Mouse (Mus musculus) intestine, embryonic 16.5 days (tissue): ENCODE results near the gene 6030458C11Rik. TPM values are rescaled to one million over a fixed set of nuclear protein-coding genes. Genes with fewer than 3 reads are reported as not detected.
A peak's percentile ranks its signal among the peaks of the same experiment; 100 is the strongest.

Experiments
- ATAC-seq: fragments of 200-750 bp; cut with Nextera tagmentation; 2 replicates; pipeline ENCODE4 v1.8.0; 2017; ENCODE audit warnings: moderate TSS enrichment, moderate library complexity
- H3K27ac ChIP-seq: fragments of 300-500 bp; sonication (generic); 2 replicates; pipeline ENCODE4 v1.5.1; 2014; ENCODE audit warnings: mild to moderate bottlenecking, low read length
- H3K27me3 ChIP-seq: fragments of 300-500 bp; sonication (generic); replicated peaks from 2 replicates; pipeline ENCODE4 v1.6.1; 2014; ENCODE audit warnings: low read length, control low read depth, mixed read lengths; ENCODE audit not compliant: control insufficient read depth, insufficient read depth
- H3K36me3 ChIP-seq: fragments of 300-500 bp; sonication (generic); 2 replicates; pipeline ENCODE4 v1.6.1; 2014; ENCODE audit warnings: low read length, control low read depth; ENCODE audit not compliant: control insufficient read depth, insufficient read depth
- H3K4me1 ChIP-seq: fragments of 300-500 bp; sonication (generic); 2 replicates; pipeline ENCODE4 v1.6.1; 2014; ENCODE audit warnings: low read length, control low read depth, mixed read lengths; ENCODE audit not compliant: control insufficient read depth, insufficient read depth
- H3K4me2 ChIP-seq: fragments of 300-500 bp; sonication (generic); 2 replicates; pipeline ENCODE4 v1.6.1; 2014; ENCODE audit warnings: low read depth, low read length, control low read depth
- H3K4me3 ChIP-seq: fragments of 300-500 bp; sonication (generic); 2 replicates; pipeline ENCODE4 v1.5.1; 2014; ENCODE audit warnings: mild to moderate bottlenecking, low read length
- H3K9ac ChIP-seq: fragments of 300-500 bp; sonication (generic); 2 replicates; pipeline ENCODE4 v1.6.1; 2014; ENCODE audit warnings: low read depth, low read length
- H3K9me3 ChIP-seq: fragments of 300-500 bp; sonication (generic); 2 replicates; pipeline ENCODE4 v1.6.1; 2016; ENCODE audit warnings: low read length, control low read depth; ENCODE audit not compliant: control insufficient read depth
- WGBS: fragments of 180-500 bp; shearing (Covaris S2); extraction: QIAGEN DNeasy Blood & Tissue Kit; methylation state at CpG from one replicate; pipeline ENCODE4 v1.1.7; 2014; 5-methylcytosine and 5-hydroxymethylcytosine counted together
- polyA plus RNA-seq: library from polyadenylated mRNA; unstranded; fragments of >200 nt; fragmentation: Nextera tagmentation; extraction: Ambion mirVana; gene quantifications from 2 replicates; pipeline ENCODE4 v1.2.1, GENCODE M21; 2015

Gene 6030458C11Rik
- polyA plus RNA-seq: 22.6 and 28.9 TPM in 2 replicates

DNA sequence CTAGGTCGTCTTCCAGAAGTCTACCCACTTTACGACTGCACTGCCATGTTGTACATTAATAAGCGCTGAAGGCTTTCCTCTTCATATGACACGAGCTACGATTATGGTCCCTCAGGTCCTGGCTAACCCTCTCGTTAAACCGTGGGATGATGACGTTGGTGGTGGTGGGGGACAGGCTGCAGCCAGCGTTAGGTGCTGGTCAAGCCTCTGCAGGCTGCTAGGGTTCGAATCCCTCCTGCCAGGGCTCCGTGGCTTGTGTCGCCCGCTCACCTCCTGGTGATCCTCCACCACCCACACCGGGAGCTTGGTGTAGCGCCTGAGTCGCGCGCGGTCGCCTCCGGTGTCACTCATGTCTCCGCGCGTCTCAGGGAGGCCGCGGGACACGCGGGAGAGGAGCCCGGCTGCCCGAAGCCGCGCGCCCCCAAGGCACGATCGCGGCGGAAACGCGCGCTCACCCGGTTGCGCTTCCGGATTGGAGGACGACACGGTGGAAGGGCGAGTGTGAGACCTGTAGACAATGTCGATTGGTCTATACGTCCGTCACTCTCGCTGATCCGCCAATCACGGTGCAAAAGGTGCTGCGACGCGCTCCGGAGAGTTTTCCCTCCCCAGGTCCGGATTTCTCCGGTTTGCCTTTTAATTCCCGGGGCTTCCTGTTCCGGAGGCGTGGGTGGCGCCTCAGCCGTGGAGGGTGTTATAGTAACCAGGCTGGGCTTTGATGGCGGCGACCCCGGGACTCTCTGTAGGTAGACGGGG lies at the start of gene 6030458C11Rik, which contains the start of gene Drosha:
6030458C11Rik (minus strand) TSS at position 453 of the 756 bp plus-strand sequence.
Drosha (plus strand) TSS at position 619 of the 756 bp plus-strand sequence.
- WGBS: under 1% methylated on average over 67 of the region's 67 CpGs
- H3K9ac ChIP-seq: peak within 1 kb of the TSS; percentile 96
- peak within 1 kb of the TSS; percentile 77 for H3K4me2 ChIP-seq
- H3K9me3 ChIP-seq: no peaks in the 10 kb centered on the region
- H3K27me3 ChIP-seq: no peaks in the 10 kb centered on the region
- H3K4me1 ChIP-seq: peaks cover 12% of the 10 kb centered on the region; the same call in 1 of the 2 replicates
- ATAC-seq: peak; percentile 100
- H3K27ac ChIP-seq: peak within 1 kb of the TSS; percentile 68
- H3K4me3 ChIP-seq: peak within 1 kb of the TSS; percentile 94
- H3K36me3 ChIP-seq: no peaks in the 10 kb centered on the region

DNA sequence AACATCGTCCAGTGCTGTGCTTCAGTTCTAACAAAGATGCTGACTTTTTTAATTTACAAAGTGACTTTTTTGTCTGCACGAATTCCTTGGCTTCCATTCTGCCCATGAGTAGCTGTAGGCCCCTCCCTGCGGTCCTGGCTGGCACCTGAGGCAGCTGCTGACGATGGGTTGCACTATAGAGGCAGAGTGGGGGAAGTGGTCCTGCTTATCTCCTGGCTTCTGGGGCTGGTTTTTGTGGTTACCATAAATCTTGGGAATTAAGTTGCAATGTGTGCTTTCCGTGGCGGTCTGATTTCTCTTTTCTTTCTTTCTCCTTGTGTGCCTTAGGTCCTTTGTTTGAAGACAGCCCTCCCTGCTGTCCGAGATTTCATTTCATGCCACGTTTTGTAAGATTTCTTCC lies 42.8 kb upstream of the 6030458C11Rik start:
- ATAC-seq: no peak
- Histone ChIP-seq H3K9ac (no peak overlapping the region), H3K27ac (no peak overlapping the region), H3K27me3 (no peaks in the 10 kb centered on the region), H3K36me3 (0 out of 2 replicates have a peak, but pooled peaks cover 4% of the 10 kb centered on the region), H3K4me1 (no peaks in the 10 kb centered on the region), H3K4me2 (no peak overlapping the region), H3K9me3 (no peaks in the 10 kb centered on the region), H3K4me3 (no peak overlapping the region)
- WGBS: 67% methylated on average over 8 of the region's 8 CpGs

DNA sequence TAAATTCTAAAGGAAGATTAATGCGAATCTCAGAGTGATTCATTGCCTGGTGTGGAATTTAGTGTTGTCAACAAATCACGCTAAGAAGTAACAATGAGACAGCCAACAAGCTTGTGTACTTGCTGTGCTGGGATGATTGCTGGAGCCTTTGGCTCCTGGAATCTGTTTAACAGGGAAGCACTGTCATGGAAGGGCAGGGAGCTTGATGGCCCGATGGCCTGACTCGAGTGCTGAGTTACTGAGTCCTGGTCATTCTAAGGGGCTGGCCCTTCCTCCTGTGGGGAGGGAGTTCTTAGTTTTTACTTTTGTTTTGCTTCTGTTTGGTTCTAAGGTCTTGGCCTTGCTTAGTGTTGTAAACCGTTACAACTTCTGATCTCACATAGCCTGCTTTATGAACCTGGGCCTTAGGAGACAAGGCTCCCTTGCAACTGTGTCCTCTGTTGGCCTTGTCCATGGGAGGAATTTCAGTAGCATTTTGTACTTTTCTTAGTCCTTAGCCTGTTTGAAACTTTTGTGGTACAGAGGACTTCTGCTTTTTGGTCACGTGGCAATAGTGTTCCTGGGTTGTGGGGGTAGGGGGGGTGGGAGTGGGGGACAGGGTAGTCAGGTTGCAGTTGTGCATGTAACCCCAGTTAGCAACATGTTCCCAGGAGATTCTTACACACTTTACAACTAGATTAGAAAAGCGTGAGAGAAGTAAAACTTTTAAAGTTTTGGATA lies 41.3 kb upstream of the 6030458C11Rik start:
- 0 out of 2 replicates have a peak, but pooled peaks cover 9% of the 10 kb centered on the region for H3K36me3 ChIP-seq
- no peaks in the 10 kb centered on the region for H3K4me1 ChIP-seq
- no peak overlapping the region for H3K4me2 ChIP-seq
- H3K9me3 ChIP-seq: no peaks in the 10 kb centered on the region
- H3K27me3 ChIP-seq: no peaks in the 10 kb centered on the region
- H3K4me3 ChIP-seq: no peak overlapping the region
- ATAC-seq: peak; percentile 26; the same call in 1 of the 2 replicates
- no peak overlapping the region for H3K27ac ChIP-seq
- H3K9ac ChIP-seq: no peak overlapping the region
- WGBS: 68% methylated on average over 7 of the region's 7 CpGs

DNA sequence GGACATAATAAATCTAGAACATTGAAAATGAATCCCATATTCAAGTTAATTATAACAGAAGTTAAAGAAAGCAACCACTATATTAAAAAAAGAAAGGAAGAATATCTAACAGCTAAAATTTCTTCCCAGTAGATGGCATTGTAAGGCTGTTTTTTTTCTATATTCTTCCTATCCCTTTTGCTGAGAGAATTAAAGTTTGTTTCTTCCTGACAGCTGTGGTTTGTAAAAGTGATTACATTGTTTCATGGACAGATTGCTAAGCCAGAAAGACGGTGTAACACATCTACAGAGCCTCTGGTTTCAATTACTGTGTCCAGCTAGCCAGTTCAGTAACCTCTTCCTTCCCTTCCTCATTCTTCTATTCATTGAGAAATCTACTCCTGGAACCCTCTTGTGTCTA lies 39.2 kb upstream of the 6030458C11Rik start:
- Histone ChIP-seq H3K4me1 (no peaks in the 10 kb centered on the region), H3K27me3 (no peaks in the 10 kb centered on the region), H3K4me2 (no peak overlapping the region), H3K4me3 (no peak overlapping the region), H3K36me3 (0 out of 2 replicates have a peak, but pooled peaks cover 9% of the 10 kb centered on the region), H3K9me3 (no peaks in the 10 kb centered on the region), H3K27ac (no peak overlapping the region), H3K9ac (no peak overlapping the region)
- no peak for ATAC-seq
- WGBS: 39% methylated on average over 1 of the region's 1 CpGs

DNA sequence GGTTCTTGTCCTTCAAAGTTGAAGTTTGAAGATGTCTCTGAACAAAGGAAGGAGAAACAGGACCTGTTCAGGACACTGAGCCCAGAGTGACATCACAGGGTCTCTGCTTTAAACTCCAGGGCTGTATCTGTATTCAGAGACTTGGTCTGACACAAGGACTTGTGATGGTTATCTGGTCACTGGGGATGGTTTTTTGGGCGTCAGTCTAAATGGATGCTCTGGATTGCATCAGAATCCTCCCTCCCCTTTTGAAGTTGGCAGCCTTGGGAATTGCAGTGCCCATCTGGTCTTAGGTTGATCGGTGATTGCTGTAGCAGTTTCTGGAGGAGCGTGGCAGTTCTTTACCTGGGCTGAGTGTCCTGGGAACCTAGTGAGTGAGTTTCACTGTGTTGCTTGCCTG lies 37.6 kb upstream of the 6030458C11Rik start:
- Histone ChIP-seq H3K9ac (no peak overlapping the region), H3K4me3 (no peak overlapping the region), H3K27me3 (no peaks in the 10 kb centered on the region), H3K36me3 (0 out of 2 replicates have a peak, but pooled peaks cover 5% of the 10 kb centered on the region), H3K4me2 (no peak overlapping the region), H3K27ac (no peak overlapping the region), H3K4me1 (no peaks in the 10 kb centered on the region), H3K9me3 (no peaks in the 10 kb centered on the region)
- 73% methylated on average over 3 of the region's 3 CpGs for WGBS
- ATAC-seq: no peak

DNA sequence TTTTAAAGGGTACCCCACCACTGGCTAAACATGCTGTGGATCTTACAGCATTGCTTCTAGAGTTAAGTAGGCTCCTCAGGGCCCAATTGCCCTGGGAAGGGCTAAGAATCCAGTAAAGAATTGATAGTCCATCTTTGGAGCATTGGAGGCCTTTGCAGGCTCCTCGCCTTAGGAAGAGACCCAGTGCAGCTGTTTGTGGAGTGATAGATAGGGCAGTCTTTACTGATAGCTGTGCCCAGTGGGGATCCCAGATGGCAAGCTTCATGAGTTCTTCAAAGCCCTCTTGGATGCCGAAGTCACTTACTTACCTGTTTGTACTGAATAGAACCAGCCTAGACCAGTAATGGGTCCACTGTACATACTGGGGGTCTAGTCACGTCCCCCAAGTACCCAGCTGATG lies 34.2 kb upstream of the 6030458C11Rik start:
- Histone ChIP-seq H3K27me3 (no peaks in the 10 kb centered on the region), H3K4me1 (no peaks in the 10 kb centered on the region), H3K27ac (no peak overlapping the region), H3K36me3 (peaks cover 10% of the 10 kb centered on the region; the same call in 1 of the 2 replicates), H3K9me3 (no peaks in the 10 kb centered on the region), H3K9ac (no peak overlapping the region), H3K4me2 (no peak overlapping the region), H3K4me3 (no peak overlapping the region)
- ATAC-seq: no peak
- 95% methylated on average over 3 of the region's 3 CpGs for WGBS

DNA sequence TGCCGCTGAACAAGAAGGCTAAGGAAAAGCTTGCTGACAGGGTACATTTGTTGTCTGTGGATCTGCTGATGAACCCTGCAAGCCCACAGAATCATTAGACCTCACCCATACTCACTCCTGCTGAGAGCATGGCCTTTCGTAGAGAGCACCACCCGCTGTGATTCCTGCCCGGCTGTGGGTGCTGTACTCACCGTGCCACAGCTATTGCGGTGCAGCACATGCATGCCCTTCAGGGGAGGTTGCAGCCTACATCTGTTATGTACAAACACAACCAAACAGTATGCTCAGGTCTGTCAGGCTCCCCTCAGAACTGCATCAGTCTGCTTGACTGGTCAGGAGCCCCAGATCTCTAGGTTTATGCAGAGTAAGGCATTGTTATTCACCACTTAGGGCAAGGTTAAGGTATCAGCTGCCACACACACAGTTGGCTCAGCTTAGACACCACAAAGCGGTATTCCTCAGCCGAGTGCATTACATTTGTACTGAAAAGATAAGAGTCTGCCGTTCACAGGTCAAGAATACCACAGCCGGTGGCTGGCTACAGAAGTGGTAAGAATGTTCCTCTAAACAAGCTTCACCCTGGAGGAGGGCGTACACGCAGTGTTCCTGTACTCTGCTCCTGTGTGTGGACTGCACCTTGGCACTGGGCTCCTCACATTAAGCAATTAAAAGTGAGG lies 33.5 kb upstream of the 6030458C11Rik start:
- WGBS: 88% methylated on average over 12 of the region's 12 CpGs
- no peak overlapping the region for H3K4me3 ChIP-seq
- no peak overlapping the region for H3K9ac ChIP-seq
- H3K36me3 ChIP-seq: peaks cover 10% of the 10 kb centered on the region; the same call in 1 of the 2 replicates
- peak; percentile 40; the same call in 1 of the 2 replicates for ATAC-seq
- no peaks in the 10 kb centered on the region for H3K4me1 ChIP-seq
- no peak overlapping the region for H3K4me2 ChIP-seq
- no peaks in the 10 kb centered on the region for H3K27me3 ChIP-seq
- H3K27ac ChIP-seq: no peak overlapping the region
- H3K9me3 ChIP-seq: no peaks in the 10 kb centered on the region

DNA sequence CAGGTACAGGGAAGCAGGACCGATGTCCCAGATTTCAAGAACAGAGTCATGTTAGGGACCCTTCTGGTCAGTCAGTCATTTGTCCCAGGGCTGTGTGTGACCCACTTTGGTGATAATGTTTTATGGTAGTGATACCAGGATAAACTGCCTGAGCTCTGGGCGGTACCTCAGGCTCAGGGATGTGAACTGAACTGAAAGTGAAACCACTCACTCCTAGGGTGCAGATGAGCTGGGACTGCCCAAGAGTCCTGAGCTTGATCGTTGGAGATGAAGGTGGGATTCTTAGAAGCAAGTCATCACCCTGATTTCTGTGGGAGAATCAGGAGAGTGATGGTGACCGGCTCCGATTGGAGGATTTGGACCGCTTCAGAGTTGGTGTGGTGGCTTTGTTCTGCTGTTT lies 32.3 kb upstream of the 6030458C11Rik start:
- WGBS: 91% methylated on average over 6 of the region's 6 CpGs
- Histone ChIP-seq H3K36me3 (peaks cover 5% of the 10 kb centered on the region; the same call in 1 of the 2 replicates), H3K27ac (no peak overlapping the region), H3K9ac (no peak overlapping the region), H3K4me3 (no peak overlapping the region), H3K4me2 (no peak overlapping the region), H3K9me3 (no peaks in the 10 kb centered on the region), H3K4me1 (no peaks in the 10 kb centered on the region), H3K27me3 (no peaks in the 10 kb centered on the region)
- no peak for ATAC-seq

DNA sequence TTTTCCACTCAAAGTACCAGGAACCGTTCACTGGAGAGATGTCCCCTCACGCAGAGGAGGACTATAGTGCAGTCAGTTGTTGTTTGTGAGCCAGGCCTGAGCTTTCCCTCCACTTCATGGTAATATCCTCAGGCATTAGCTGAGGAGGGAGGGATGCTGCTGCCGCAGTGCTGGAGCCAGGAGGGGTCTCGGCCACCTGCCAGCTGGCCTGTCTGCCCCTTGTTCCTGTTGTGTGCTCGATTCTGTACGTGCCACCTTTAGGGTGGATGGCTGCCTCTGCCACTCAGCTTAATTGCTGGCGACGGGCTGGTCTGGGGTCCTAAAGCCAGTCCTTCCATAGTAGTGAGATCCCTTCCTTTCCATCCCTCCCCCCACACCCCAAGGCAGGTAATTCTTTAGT lies 29.0 kb upstream of the 6030458C11Rik start:
- Histone ChIP-seq H3K4me3 (no peak overlapping the region), H3K9ac (no peak overlapping the region), H3K27ac (no peak overlapping the region), H3K9me3 (no peaks in the 10 kb centered on the region), H3K27me3 (no peaks in the 10 kb centered on the region), H3K4me1 (no peaks in the 10 kb centered on the region), H3K36me3 (peaks cover 5% of the 10 kb centered on the region; the same call in 1 of the 2 replicates), H3K4me2 (no peak overlapping the region)
- WGBS: 93% methylated on average over 8 of the region's 8 CpGs
- no peak for ATAC-seq
